Mouse (Mus musculus): Measurements from ENCODE around the gene Pank4. TPM values are rescaled to one million over a fixed set of nuclear protein-coding genes. Genes with fewer than 3 reads are reported as not detected.

The Pank4 gene
- polyA plus RNA-seq, 1 experiment from 2014 or later: 44.2 TPM

GRCm38 (mm10) chr4:154996572-154997154, 32.7 kb downstream of the Pank4 start:
- H3K4me1 ChIP-seq (ENCODE audit: control insufficient read depth, insufficient read depth, low read length): no peaks in the 10 kb centered on the region
- no peaks in the 10 kb centered on the region for H3K9me3 ChIP-seq (replicated peaks; ENCODE audit: control insufficient read depth, low read length)
- no peak overlapping the region for H3K9ac ChIP-seq (ENCODE audit: low read length)
- no peaks in the 10 kb centered on the region for H3K36me3 ChIP-seq (ENCODE audit: control insufficient read depth, insufficient read depth)
- no peaks in the 10 kb centered on the region; the same call in 1 of the 2 replicates for H3K27me3 ChIP-seq (ENCODE audit: control insufficient read depth, insufficient read depth, low read length)
- H3K4me2 ChIP-seq (ENCODE audit: low read depth, low read length): no peak overlapping the region
- WGBS: 43% methylated on average over 8 of the region's 8 CpGs
- ATAC-seq (replicated peaks; ENCODE audit: extremely low read depth, insufficient read depth, low FRiP score): no peak
- no peak overlapping the region for H3K4me3 ChIP-seq (ENCODE audit: low read length)
- no peak overlapping the region for H3K27ac ChIP-seq (ENCODE audit: low read length)

- no peaks in the 10 kb centered on the region for H3K9me3 ChIP-seq (replicated peaks; ENCODE audit: control insufficient read depth, low read length)
- no peak for ATAC-seq (replicated peaks; ENCODE audit: extremely low read depth, insufficient read depth, low FRiP score)
- no peak overlapping the region for H3K27ac ChIP-seq (ENCODE audit: low read length)
- no peaks in the 10 kb centered on the region for H3K36me3 ChIP-seq (ENCODE audit: control insufficient read depth, insufficient read depth)
- no peaks in the 10 kb centered on the region for H3K4me1 ChIP-seq (ENCODE audit: control insufficient read depth, insufficient read depth, low read length)
- no peak overlapping the region for H3K4me3 ChIP-seq (ENCODE audit: low read length)
- 75% methylated on average over 5 of the region's 5 CpGs for WGBS
- no peaks in the 10 kb centered on the region; the same call in none of the 2 replicates for H3K27me3 ChIP-seq (ENCODE audit: control insufficient read depth, insufficient read depth, low read length)
- no peak overlapping the region for H3K9ac ChIP-seq (ENCODE audit: low read length)
- no peak overlapping the region for H3K4me2 ChIP-seq (ENCODE audit: low read depth, low read length)
Measured at GRCm38 (mm10) chr4:154999379-154999778, 35.5 kb downstream of the Pank4 start.

GRCm38 (mm10) chr4:155005278-155005677, 41.4 kb downstream of the Pank4 start:
- no peak overlapping the region for H3K27ac ChIP-seq (ENCODE audit: low read length)
- H3K9me3 ChIP-seq (replicated peaks; ENCODE audit: control insufficient read depth, low read length): no peaks in the 10 kb centered on the region
- no peaks in the 10 kb centered on the region for H3K36me3 ChIP-seq (ENCODE audit: control insufficient read depth, insufficient read depth)
- H3K27me3 ChIP-seq (ENCODE audit: control insufficient read depth, insufficient read depth, low read length): no peaks in the 10 kb centered on the region; the same call in 1 of the 2 replicates
- WGBS: 66% methylated on average over 3 of the region's 3 CpGs
- no peak overlapping the region for H3K4me2 ChIP-seq (ENCODE audit: low read depth, low read length)
- no peak for ATAC-seq (replicated peaks; ENCODE audit: extremely low read depth, insufficient read depth, low FRiP score)
- H3K9ac ChIP-seq (ENCODE audit: low read length): no peak overlapping the region
- no peak overlapping the region for H3K4me3 ChIP-seq (ENCODE audit: low read length)
- H3K4me1 ChIP-seq (ENCODE audit: control insufficient read depth, insufficient read depth, low read length): no peaks in the 10 kb centered on the region

GRCm38 (mm10) chr4:155006296-155006695, 42.4 kb downstream of the Pank4 start:
- Histone ChIP-seq H3K4me1 (ENCODE audit: control insufficient read depth, insufficient read depth, low read length) (no peaks in the 10 kb centered on the region), H3K27ac (ENCODE audit: low read length) (no peak overlapping the region), H3K36me3 (ENCODE audit: control insufficient read depth, insufficient read depth) (no peaks in the 10 kb centered on the region), H3K9ac (ENCODE audit: low read length) (no peak overlapping the region), H3K9me3 (replicated peaks; ENCODE audit: control insufficient read depth, low read length) (no peaks in the 10 kb centered on the region), H3K4me2 (ENCODE audit: low read depth, low read length) (no peak overlapping the region), H3K4me3 (ENCODE audit: low read length) (no peak overlapping the region), H3K27me3 (ENCODE audit: control insufficient read depth, insufficient read depth, low read length) (no peaks in the 10 kb centered on the region; the same call in none of the 2 replicates)
- ATAC-seq (replicated peaks; ENCODE audit: extremely low read depth, insufficient read depth, low FRiP score): no peak
- 52% methylated on average over 10 of the region's 10 CpGs for WGBS

GRCm38 (mm10) chr4:155007641-155008040, 43.7 kb downstream of the Pank4 start:
- Histone ChIP-seq H3K36me3 (ENCODE audit: control insufficient read depth, insufficient read depth) (no peaks in the 10 kb centered on the region), H3K4me2 (ENCODE audit: low read depth, low read length) (no peak overlapping the region), H3K9ac (ENCODE audit: low read length) (no peak overlapping the region), H3K9me3 (replicated peaks; ENCODE audit: control insufficient read depth, low read length) (no peaks in the 10 kb centered on the region), H3K4me3 (ENCODE audit: low read length) (no peak overlapping the region), H3K27ac (ENCODE audit: low read length) (no peak overlapping the region), H3K4me1 (ENCODE audit: control insufficient read depth, insufficient read depth, low read length) (no peaks in the 10 kb centered on the region), H3K27me3 (ENCODE audit: control insufficient read depth, insufficient read depth, low read length) (no peaks in the 10 kb centered on the region; the same call in none of the 2 replicates)
- WGBS: 76% methylated on average over 3 of the region's 3 CpGs
- no peak for ATAC-seq (replicated peaks; ENCODE audit: extremely low read depth, insufficient read depth, low FRiP score)

GRCm38 (mm10) chr4:155008075-155008474, 44.2 kb downstream of the Pank4 start:
- Histone ChIP-seq H3K9ac (ENCODE audit: low read length) (no peak overlapping the region), H3K27ac (ENCODE audit: low read length) (no peak overlapping the region), H3K4me1 (ENCODE audit: control insufficient read depth, insufficient read depth, low read length) (no peaks in the 10 kb centered on the region), H3K27me3 (ENCODE audit: control insufficient read depth, insufficient read depth, low read length) (no peaks in the 10 kb centered on the region; the same call in none of the 2 replicates), H3K9me3 (replicated peaks; ENCODE audit: control insufficient read depth, low read length) (no peaks in the 10 kb centered on the region), H3K4me2 (ENCODE audit: low read depth, low read length) (no peak overlapping the region), H3K4me3 (ENCODE audit: low read length) (no peak overlapping the region), H3K36me3 (ENCODE audit: control insufficient read depth, insufficient read depth) (no peaks in the 10 kb centered on the region)
- no peak for ATAC-seq (replicated peaks; ENCODE audit: extremely low read depth, insufficient read depth, low FRiP score)

- no peak overlapping the region for H3K4me2 ChIP-seq (ENCODE audit: low read depth, low read length)
- WGBS: 69% methylated on average over 3 of the region's 3 CpGs
- H3K4me1 ChIP-seq (ENCODE audit: control insufficient read depth, insufficient read depth, low read length): no peaks in the 10 kb centered on the region
Measured at GRCm38 (mm10) chr4:155009216-155009615, 45.3 kb downstream of the Pank4 start.

GRCm38 (mm10) chr4:155010870-155011269, 46.9 kb downstream of the Pank4 start:
- 63% methylated on average over 5 of the region's 5 CpGs for WGBS
- no peaks in the 10 kb centered on the region for H3K4me1 ChIP-seq (ENCODE audit: control insufficient read depth, insufficient read depth, low read length)
- H3K9me3 ChIP-seq (replicated peaks; ENCODE audit: control insufficient read depth, low read length): no peaks in the 10 kb centered on the region
- ATAC-seq (replicated peaks; ENCODE audit: extremely low read depth, insufficient read depth, low FRiP score): no peak
- H3K4me2 ChIP-seq (ENCODE audit: low read depth, low read length): no peak overlapping the region
- no peak overlapping the region for H3K9ac ChIP-seq (ENCODE audit: low read length)
- no peaks in the 10 kb centered on the region for H3K36me3 ChIP-seq (ENCODE audit: control insufficient read depth, insufficient read depth)
- H3K27me3 ChIP-seq (ENCODE audit: control insufficient read depth, insufficient read depth, low read length): no peaks in the 10 kb centered on the region; the same call in none of the 2 replicates
- no peak overlapping the region for H3K27ac ChIP-seq (ENCODE audit: low read length)
- H3K4me3 ChIP-seq (ENCODE audit: low read length): no peak overlapping the region

More at GRCm38 (mm10) chr4:155009216-155009615, 45.3 kb downstream of the Pank4 start:
- Histone ChIP-seq H3K27me3 (ENCODE audit: control insufficient read depth, insufficient read depth, low read length) (no peaks in the 10 kb centered on the region; the same call in none of the 2 replicates), H3K27ac (ENCODE audit: low read length) (no peak overlapping the region), H3K9me3 (replicated peaks; ENCODE audit: control insufficient read depth, low read length) (no peaks in the 10 kb centered on the region), H3K9ac (ENCODE audit: low read length) (no peak overlapping the region), H3K4me3 (ENCODE audit: low read length) (no peak overlapping the region), H3K36me3 (ENCODE audit: control insufficient read depth, insufficient read depth) (no peaks in the 10 kb centered on the region)
- no peak for ATAC-seq (replicated peaks; ENCODE audit: extremely low read depth, insufficient read depth, low FRiP score)

GRCm38 (mm10) chr4:155011312-155012025, 47.5 kb downstream of the Pank4 start:
- Histone ChIP-seq H3K27me3 (ENCODE audit: control insufficient read depth, insufficient read depth, low read length) (no peaks in the 10 kb centered on the region; the same call in none of the 2 replicates), H3K4me2 (ENCODE audit: low read depth, low read length) (no peak overlapping the region), H3K4me3 (ENCODE audit: low read length) (no peak overlapping the region), H3K36me3 (ENCODE audit: control insufficient read depth, insufficient read depth) (no peaks in the 10 kb centered on the region), H3K9me3 (replicated peaks; ENCODE audit: control insufficient read depth, low read length) (no peaks in the 10 kb centered on the region), H3K27ac (ENCODE audit: low read length) (no peak overlapping the region), H3K4me1 (ENCODE audit: control insufficient read depth, insufficient read depth, low read length) (no peaks in the 10 kb centered on the region), H3K9ac (ENCODE audit: low read length) (no peak overlapping the region)
- 65% methylated on average over 8 of the region's 8 CpGs for WGBS
- no peak for ATAC-seq (replicated peaks; ENCODE audit: extremely low read depth, insufficient read depth, low FRiP score)
